In genomic region chr10:128588775-128589463, GRCm38 (mm10) we compare ENCODE assay signal across 8 mouse cellular contexts. TPM values are rescaled to one million over a fixed set of nuclear protein-coding genes. Genes with fewer than 3 reads are reported as not detected.
DNase-seq lines count a peak whose midpoint lies in the region; ATAC-seq and TF ChIP-seq lines count a peak whose summit lies in the region.

No protein-coding gene starts in this region.

- H3K4me2 ChIP-seq in forebrain, embryonic 12.5 days, result peak overlapping the region; percentile 98
- H3K4me2 ChIP-seq in midbrain, embryonic 16.5 days (ENCODE audit: low read length), result peak overlapping the region; percentile 98

- no peak for TF ChIP-seq CTCF in left cerebral cortex, adult 2 months (IDR thresholded peaks at IDR 0.05)

- H3K4me3 ChIP-seq in left cerebral cortex, adult 2 months, result peak overlapping the region; percentile 52
- H3K4me3 ChIP-seq in forebrain, embryonic 12.5 days (replicated peaks), result peak overlapping the region; percentile 67
- peak overlapping the region; percentile 69 for H3K4me3 ChIP-seq in midbrain, embryonic 16.5 days (ENCODE audit: low read depth, low read length)

- H3K27me3 ChIP-seq in forebrain, embryonic 12.5 days, result peaks cover 69% of the 10 kb centered on the region
- H3K27me3 ChIP-seq in midbrain, embryonic 16.5 days (ENCODE audit: control insufficient read depth, insufficient read depth, low read depth, low read length), result peaks cover 43% of the 10 kb centered on the region

- peak; percentile 28; the same call in 1 of the 2 replicates for ATAC-seq in forebrain, embryonic 12.5 days (ENCODE audit: low FRiP score)
- ATAC-seq in midbrain, embryonic 16.5 days, result peak; percentile 34

- DNase-seq in left cerebral cortex, adult 2 months (ENCODE audit: extremely low spot score in 1 of 2, low spot score in 2 of 2), result no peak
- no peak for DNase-seq in left cerebral cortex, postnatal 14 days (ENCODE audit: low spot score in 2 of 2)
- DNase-seq in kidney, postnatal 14 days, result peak; percentile 60
- no peak for DNase-seq in adrenal gland, postnatal 14 days
- DNase-seq in ovary, adult 18-20 months (ENCODE audit: low spot score), result no peak
- no peak for DNase-seq in layer of hippocampus, adult 9-11 months

- WGBS in forebrain, embryonic 12.5 days, result 2% methylated on average over 23 of the region's 23 CpGs
- WGBS in midbrain, embryonic 16.5 days, result 1% methylated on average over 23 of the region's 23 CpGs

- H3K9ac ChIP-seq in forebrain, embryonic 12.5 days, result peak overlapping the region; percentile 64
- peak overlapping the region; percentile 66 for H3K9ac ChIP-seq in midbrain, embryonic 16.5 days (ENCODE audit: low read depth, low read length)

- no peaks in the 10 kb centered on the region for H3K9me3 ChIP-seq in forebrain, embryonic 12.5 days
- H3K9me3 ChIP-seq in midbrain, embryonic 16.5 days (replicated peaks; ENCODE audit: control insufficient read depth, low read length, poor library complexity, severe bottlenecking), result no peaks in the 10 kb centered on the region

- H3K4me1 ChIP-seq in forebrain, embryonic 12.5 days, result peaks cover 17% of the 10 kb centered on the region
- H3K4me1 ChIP-seq in midbrain, embryonic 16.5 days (ENCODE audit: control insufficient read depth, insufficient read depth, low read length), result peaks cover 4% of the 10 kb centered on the region; the same call in 1 of the 2 replicates

- 0 out of 2 replicates have a peak overlapping the region, but pooled peaks have one; percentile 21 for H3K27ac ChIP-seq in left cerebral cortex, adult 2 months
- H3K27ac ChIP-seq in forebrain, embryonic 12.5 days, result no peak overlapping the region
- no peak overlapping the region for H3K27ac ChIP-seq in midbrain, embryonic 16.5 days (ENCODE audit: low read length)

- intact Hi-C loops in left cerebral cortex, adult 2 months (cut with DNase I), result no loop called here
- intact Hi-C loops in left cerebral cortex, postnatal 14 days (cut with DNase I), result no loop called here

- no peaks in the 10 kb centered on the region for H3K36me3 ChIP-seq in forebrain, embryonic 12.5 days (replicated peaks)
- no peaks in the 10 kb centered on the region for H3K36me3 ChIP-seq in midbrain, embryonic 16.5 days (ENCODE audit: control insufficient read depth, insufficient read depth, low read length)

RNA-seq across cellular contexts. Expression of gene Erbb3, which starts 0.5 kb away (rescaled TPM):
- total RNA-seq in left cerebral cortex, adult 2 months (2021), result 1 to 10 TPM; 5.0 to 5.4 TPM
- 1 to 10 TPM; 3.3 to 4.9 TPM for total RNA-seq in left cerebral cortex, postnatal 14 days (2021)
- polyA plus RNA-seq in forebrain, embryonic 12.5 days (2016; fragmentation: Nextera tagmentation; extraction: Ambion mirVana), result 2.0 TPM in 2 replicates
- polyA plus RNA-seq in midbrain, embryonic 16.5 days (2015; fragmentation: Nextera tagmentation; extraction: Ambion mirVana), result 0.41 and 0.47 TPM in 2 replicates
- 4.4 and 9.1 TPM in 2 replicates for total RNA-seq in adrenal gland, postnatal 14 days (2021)

RNA-seq across cellular contexts. Expression of gene Pa2g4, which starts 23.1 kb away (rescaled TPM):
- total RNA-seq in left cerebral cortex, adult 2 months (2021), result 10 to 100 TPM; 51.7 to 58.0 TPM
- total RNA-seq in left cerebral cortex, postnatal 14 days (2021), result 10 to 100 TPM; 67.1 to 68.6 TPM
- polyA plus RNA-seq in forebrain, embryonic 12.5 days (2016; fragmentation: Nextera tagmentation; extraction: Ambion mirVana), result 196 and 203 TPM in 2 replicates
- polyA plus RNA-seq in midbrain, embryonic 16.5 days (2015; fragmentation: Nextera tagmentation; extraction: Ambion mirVana), result 124 and 125 TPM in 2 replicates
- total RNA-seq in adrenal gland, postnatal 14 days (2021), result 93.5 and 107 TPM in 2 replicates

RNA-seq across cellular contexts. Expression of gene Rps26, which starts 37.6 kb away (rescaled TPM):
- 100 to 1,000 TPM; 211 to 235 TPM for total RNA-seq in left cerebral cortex, adult 2 months (2021)
- total RNA-seq in left cerebral cortex, postnatal 14 days (2021), result 100 to 1,000 TPM; 299 to 305 TPM
- 484 and 501 TPM in 2 replicates for polyA plus RNA-seq in forebrain, embryonic 12.5 days (2016; fragmentation: Nextera tagmentation; extraction: Ambion mirVana)
- 295 and 315 TPM in 2 replicates for polyA plus RNA-seq in midbrain, embryonic 16.5 days (2015; fragmentation: Nextera tagmentation; extraction: Ambion mirVana)
- 748 and 849 TPM in 2 replicates for total RNA-seq in adrenal gland, postnatal 14 days (2021)

RNA-seq across cellular contexts. Expression of gene Rpl41, which starts 39.8 kb away (rescaled TPM):
- total RNA-seq in left cerebral cortex, adult 2 months (2021), result 1,000 to 10,000 TPM; 1,506 to 1,537 TPM
- 1,000 to 10,000 TPM; 1,939 to 2,055 TPM for total RNA-seq in left cerebral cortex, postnatal 14 days (2021)
- polyA plus RNA-seq in forebrain, embryonic 12.5 days (2016; fragmentation: Nextera tagmentation; extraction: Ambion mirVana), result 2,598 and 2,922 TPM in 2 replicates
- polyA plus RNA-seq in midbrain, embryonic 16.5 days (2015; fragmentation: Nextera tagmentation; extraction: Ambion mirVana), result 1,924 and 2,018 TPM in 2 replicates
- total RNA-seq in adrenal gland, postnatal 14 days (2021), result 2,356 and 2,777 TPM in 2 replicates

RNA-seq across cellular contexts. Expression of gene Zc3h10, which starts 41.3 kb away (rescaled TPM):
- total RNA-seq in left cerebral cortex, adult 2 months (2021), result 10 to 100 TPM; 12.4 to 15.7 TPM
- total RNA-seq in left cerebral cortex, postnatal 14 days (2021), result 10 to 100 TPM; 11.4 to 12.0 TPM
- polyA plus RNA-seq in forebrain, embryonic 12.5 days (2016; fragmentation: Nextera tagmentation; extraction: Ambion mirVana), result 19.9 and 20.5 TPM in 2 replicates
- 17.8 and 19.7 TPM in 2 replicates for polyA plus RNA-seq in midbrain, embryonic 16.5 days (2015; fragmentation: Nextera tagmentation; extraction: Ambion mirVana)
- total RNA-seq in adrenal gland, postnatal 14 days (2021), result 12.6 and 13.5 TPM in 2 replicates
